Mouse (Mus musculus) kidney, adult 2 months (tissue): ENCODE data around the gene Cckar. TPM values are rescaled to one million over a fixed set of nuclear protein-coding genes. Genes with fewer than 3 reads are reported as not detected.
A peak's percentile ranks its signal among the peaks of the same experiment; 100 is the strongest.

Experiments used
- DNase-seq: peaks from one replicate; pipeline ENCODE4 v3.0.0; 2021
- H3K27ac ChIP-seq: fragments of 200-500 bp; 2 replicates; pipeline ENCODE4 v1.5.1; 2012; ENCODE audit warnings: low read depth, low read length, control low read depth, inconsistent platforms; ENCODE audit not compliant: insufficient read depth
- H3K27me3 ChIP-seq: fragments of 200-500 bp; replicated peaks from 2 replicates; pipeline ENCODE4 v1.6.1; 2012; ENCODE audit warnings: mild to moderate bottlenecking, moderate library complexity, low read length, inconsistent platforms; ENCODE audit not compliant: control insufficient read depth, insufficient read depth
- H3K36me3 ChIP-seq: fragments of 200-500 bp; 2 replicates; pipeline ENCODE4 v1.6.1; 2012; ENCODE audit warnings: mild to moderate bottlenecking, moderate library complexity, low read length, inconsistent platforms; ENCODE audit not compliant: control insufficient read depth, insufficient read depth
- H3K4me1 ChIP-seq: fragments of 200-500 bp; 2 replicates; pipeline ENCODE4 v1.6.1; 2011; ENCODE audit warnings: low read length; ENCODE audit not compliant: control insufficient read depth, insufficient read depth
- H3K4me3 ChIP-seq: fragments of 200-500 bp; 2 replicates; pipeline ENCODE4 v1.5.1; 2011; ENCODE audit warnings: mild to moderate bottlenecking, low read depth, low read length, control low read depth; ENCODE audit not compliant: insufficient read depth
- CTCF ChIP-seq: fragments of 200-500 bp; conservative IDR thresholded peaks from 2 replicates; pipeline ENCODE4 v1.5.1; 2011; ENCODE audit warnings: low read depth, mild to moderate bottlenecking, control low read depth, low read length, moderate library complexity, mixed read lengths; ENCODE audit not compliant: insufficient read depth, insufficient read length
- POLR2A ChIP-seq: fragments of 200-500 bp; IDR thresholded peaks from one replicate; pipeline ENCODE4 v1.6.1; 2011; ENCODE audit warnings: low read depth, low read length, control low read depth
- WGBS: fragments of 180-500 bp; shearing (Covaris S2); methylation state at CpG from one replicate; pipeline ENCODE4 v1.1.7; 2018; 5-methylcytosine and 5-hydroxymethylcytosine counted together
- polyA plus RNA-seq: library from polyadenylated mRNA; depleted of rRNA; stranded (reverse); fragments of >200 nt; gene quantifications from 2 replicates; pipeline ENCODE4 v1.2.3, GENCODE M21; 2012; rRNA removed

Cckar gene
- polyA plus RNA-seq, 1 experiment: 46.0 TPM

GRCm38 (mm10) chr5:53662413-53662812 is 45.1 kb downstream of the Cckar start:
- H3K27me3 ChIP-seq: no peaks in the 10 kb centered on the region
- H3K4me3 ChIP-seq: no peak overlapping the region
- no peaks in the 10 kb centered on the region; the same call in 1 of the 2 replicates for H3K4me1 ChIP-seq
- H3K36me3 ChIP-seq: no peaks in the 10 kb centered on the region
- no peak for TF ChIP-seq POLR2A
- no peak for TF ChIP-seq CTCF
- no peak for DNase-seq
- H3K27ac ChIP-seq: no peak overlapping the region
- WGBS: 23% methylated on average over 1 of the region's 1 CpGs

GRCm38 (mm10) chr5:53661508-53661907 is 46.0 kb downstream of the Cckar start:
- Histone ChIP-seq H3K4me3 (no peak overlapping the region), H3K36me3 (no peaks in the 10 kb centered on the region), H3K27ac (no peak overlapping the region), H3K27me3 (no peaks in the 10 kb centered on the region), H3K4me1 (peaks cover 7% of the 10 kb centered on the region; the same call in 1 of the 2 replicates)
- WGBS: 75% methylated on average over 2 of the region's 2 CpGs
- DNase-seq: no peak
- no peak for TF ChIP-seq POLR2A
- TF ChIP-seq CTCF: no peak

- TF ChIP-seq CTCF (peak; percentile 49; the same call in 1 of the 2 replicates), POLR2A (no peak)
- H3K27ac ChIP-seq: no peak overlapping the region
- 66% methylated on average over 6 of the region's 6 CpGs for WGBS
- H3K27me3 ChIP-seq: no peaks in the 10 kb centered on the region
- no peaks in the 10 kb centered on the region for H3K36me3 ChIP-seq
- H3K4me1 ChIP-seq: peaks cover 10% of the 10 kb centered on the region; the same call in 1 of the 2 replicates
- DNase-seq: peak; percentile 52
- no peak overlapping the region for H3K4me3 ChIP-seq
Observed at GRCm38 (mm10) chr5:53657925-53658324, 49.6 kb downstream of the Cckar start.

GRCm38 (mm10) chr5:53656596-53656995 is 50.9 kb downstream of the Cckar start:
- Histone ChIP-seq H3K27ac (peak overlapping the region; percentile 60; the same call in 1 of the 2 replicates), H3K4me1 (peaks cover 10% of the 10 kb centered on the region; the same call in 1 of the 2 replicates), H3K36me3 (peaks cover 1% of the 10 kb centered on the region; the same call in 1 of the 2 replicates), H3K27me3 (no peaks in the 10 kb centered on the region), H3K4me3 (no peak overlapping the region)
- 4% methylated on average over 1 of the region's 1 CpGs for WGBS
- peak; percentile 62 for DNase-seq
- TF ChIP-seq POLR2A (no peak), CTCF (no peak)

Other genes with a start within 250 kb of the Cckar start
- gene Rbpj, start 241.6 kb downstream of the Cckar start, polyA plus RNA-seq: 13.4 and 13.6 TPM in 2 replicates
- 15.5 and 18.5 TPM in 2 replicates for gene Tbc1d19, start 101.9 kb upstream of the Cckar start, polyA plus RNA-seq